In the genomic region with DNA sequence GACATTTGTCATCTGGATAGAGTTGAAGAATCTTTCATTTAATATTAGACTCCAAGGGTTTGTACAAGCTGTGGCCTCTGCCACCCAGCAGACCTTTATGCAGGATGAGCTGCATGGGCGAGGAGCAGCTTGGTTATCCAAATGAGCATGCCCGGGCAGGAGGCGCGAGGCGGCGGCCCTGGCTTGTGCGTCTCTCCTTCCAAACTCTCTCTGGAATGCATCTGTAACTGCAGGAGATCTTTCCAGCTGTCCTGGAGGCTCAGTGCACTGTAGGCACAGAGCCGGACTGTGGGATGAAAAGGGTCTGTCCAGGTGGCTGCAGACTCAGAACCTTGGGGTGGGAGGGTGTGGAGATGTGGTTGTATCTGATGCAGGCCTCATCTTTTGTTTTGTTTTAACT, we compare ENCODE assay signal across 13 mouse cellular contexts. TPM values are rescaled to one million over a fixed set of nuclear protein-coding genes. Genes with fewer than 3 reads are reported as not detected.
DNase-seq lines count a peak whose midpoint lies in the region; ATAC-seq lines count a peak whose summit lies in the region.
"Had no signal": no experiment of that assay in that cellular context is flagged by ENCODE, and none has a peak within 500 bp of the region (broad histone marks: within the 10 kb centered on the region; RNA-seq: fewer than 3 reads in every experiment).

No protein-coding gene starts in this region.

- H3K9me3 ChIP-seq in liver, embryonic 11.5 days (ENCODE audit: control insufficient read depth, low read length) = no peaks in the 10 kb centered on the region
- H3K9me3 ChIP-seq in embryonic facial prominence, embryonic 11.5 days (replicated peaks; ENCODE audit: control insufficient read depth, low read length) = no peaks in the 10 kb centered on the region
- no peaks in the 10 kb centered on the region for H3K9me3 ChIP-seq in liver, embryonic 15.5 days (replicated peaks)
- no peaks in the 10 kb centered on the region for H3K9me3 ChIP-seq in neural tube, embryonic 15.5 days (replicated peaks)

- no peak overlapping the region for H3K27ac ChIP-seq in liver, embryonic 11.5 days (ENCODE audit: low read depth, low read length)
- no peak overlapping the region for H3K27ac ChIP-seq in embryonic facial prominence, embryonic 11.5 days (replicated peaks; ENCODE audit: low read depth, low read length)
- H3K27ac ChIP-seq in liver, embryonic 15.5 days (replicated peaks) = peak overlapping the region; percentile 94
- H3K27ac ChIP-seq in neural tube, embryonic 15.5 days (replicated peaks) = no peak overlapping the region
- H3K27ac ChIP-seq: hindbrain, embryonic 14.5 days had no signal

- WGBS in liver, embryonic 11.5 days = 89% methylated on average over 8 of the region's 8 CpGs
- 46% methylated on average over 8 of the region's 8 CpGs for WGBS in embryonic facial prominence, embryonic 11.5 days
- 90% methylated on average over 8 of the region's 8 CpGs for WGBS in liver, embryonic 15.5 days (ENCODE audit: insufficient replicate concordance)
- 55% methylated on average over 8 of the region's 8 CpGs for WGBS in neural tube, embryonic 15.5 days

- DNase-seq in embryo, embryonic 10 days (ENCODE audit: low spot score) = peak; percentile 42
- DNase-seq in embryo, embryonic 10.5 days (ENCODE audit: low spot score) = no peak
- peak; percentile 23 for DNase-seq in liver
- DNase-seq in liver, embryonic 11.5 days (ENCODE audit: low spot score) = no peak
- DNase-seq in embryonic facial prominence, embryonic 11.5 days (ENCODE audit: low spot score) = no peak
- no peak for DNase-seq in adrenal gland, postnatal 36 days
- DNase-seq: adrenal gland, adult 2 months; cerebellum, adult 11 months; kidney, adult 2 months; lung, postnatal 10 days had no signal

- H3K4me1 ChIP-seq in liver, embryonic 11.5 days (replicated peaks; ENCODE audit: control insufficient read depth, insufficient read depth, low read length) = peaks cover 19% of the 10 kb centered on the region
- no peaks in the 10 kb centered on the region for H3K4me1 ChIP-seq in embryonic facial prominence, embryonic 11.5 days (ENCODE audit: control insufficient read depth, insufficient read depth, low read length)
- H3K4me1 ChIP-seq in liver, embryonic 15.5 days (replicated peaks) = peaks cover 45% of the 10 kb centered on the region
- peaks cover 21% of the 10 kb centered on the region for H3K4me1 ChIP-seq in neural tube, embryonic 15.5 days

- no peak overlapping the region for H3K9ac ChIP-seq in liver, embryonic 11.5 days (ENCODE audit: low read depth, low read length)
- no peak overlapping the region for H3K9ac ChIP-seq in embryonic facial prominence, embryonic 11.5 days (replicated peaks; ENCODE audit: low read length)
- H3K9ac ChIP-seq in liver, embryonic 15.5 days = no peak overlapping the region
- H3K9ac ChIP-seq in neural tube, embryonic 15.5 days (replicated peaks) = no peak overlapping the region
- H3K9ac ChIP-seq: hindbrain, embryonic 14.5 days had no signal

- ATAC-seq in liver, embryonic 11.5 days (replicated peaks; ENCODE audit: low FRiP score) = no peak
- peak; percentile 29; the same call in 1 of the 2 replicates for ATAC-seq in embryonic facial prominence, embryonic 11.5 days (replicated peaks; ENCODE audit: insufficient number of reproducible peaks, low FRiP score, low TSS enrichment, low read depth)
- ATAC-seq in liver, embryonic 15.5 days (ENCODE audit: insufficient read depth) = no peak
- ATAC-seq in neural tube, embryonic 15.5 days (ENCODE audit: low FRiP score) = no peak

- no peak overlapping the region for H3K4me2 ChIP-seq in liver, embryonic 11.5 days
- no peak overlapping the region for H3K4me2 ChIP-seq in embryonic facial prominence, embryonic 11.5 days (ENCODE audit: low read depth, low read length)
- no peak overlapping the region for H3K4me2 ChIP-seq in liver, embryonic 15.5 days
- no peak overlapping the region for H3K4me2 ChIP-seq in neural tube, embryonic 15.5 days
- H3K4me2 ChIP-seq: hindbrain, embryonic 14.5 days had no signal

- no peaks in the 10 kb centered on the region for H3K36me3 ChIP-seq in liver, embryonic 11.5 days (ENCODE audit: control insufficient read depth, insufficient read depth, low read length)
- H3K36me3 ChIP-seq in embryonic facial prominence, embryonic 11.5 days (replicated peaks; ENCODE audit: control insufficient read depth, insufficient read depth, low read depth, low read length) = no peaks in the 10 kb centered on the region
- no peaks in the 10 kb centered on the region for H3K36me3 ChIP-seq in liver, embryonic 15.5 days (replicated peaks)
- no peaks in the 10 kb centered on the region for H3K36me3 ChIP-seq in neural tube, embryonic 15.5 days

- H3K27me3 ChIP-seq in liver, embryonic 11.5 days (replicated peaks; ENCODE audit: control insufficient read depth, insufficient read depth, low read length) = no peaks in the 10 kb centered on the region
- no peaks in the 10 kb centered on the region for H3K27me3 ChIP-seq in embryonic facial prominence, embryonic 11.5 days (ENCODE audit: control insufficient read depth, insufficient read depth, low read length)
- no peaks in the 10 kb centered on the region; the same call in 1 of the 2 replicates for H3K27me3 ChIP-seq in liver, embryonic 15.5 days
- no peaks in the 10 kb centered on the region for H3K27me3 ChIP-seq in neural tube, embryonic 15.5 days (replicated peaks)

- H3K4me3 ChIP-seq in liver, embryonic 11.5 days (ENCODE audit: low read depth, low read length) = no peak overlapping the region
- H3K4me3 ChIP-seq in embryonic facial prominence, embryonic 11.5 days (ENCODE audit: low read depth, low read length) = no peak overlapping the region
- H3K4me3 ChIP-seq in liver, embryonic 15.5 days (replicated peaks) = no peak overlapping the region
- no peak overlapping the region for H3K4me3 ChIP-seq in neural tube, embryonic 15.5 days (replicated peaks)

RNA-seq across cellular contexts. Expression of a gene that starts 27.0 kb away (rescaled TPM):
- 3.2 TPM in 2 replicates for polyA plus RNA-seq in liver, embryonic 11.5 days (2014; fragmentation: Nextera tagmentation; extraction: Ambion mirVana)
- polyA plus RNA-seq in embryonic facial prominence, embryonic 11.5 days (2014; fragmentation: Nextera tagmentation; extraction: Ambion mirVana) = 7.7 and 8.0 TPM in 2 replicates
- polyA plus RNA-seq in liver, embryonic 15.5 days (2015; fragmentation: Nextera tagmentation; extraction: Ambion mirVana) = 0.40 and 0.44 TPM in 2 replicates
- 1.4 and 4.8 TPM in 2 replicates for polyA plus RNA-seq in neural tube, embryonic 15.5 days (2015; fragmentation: Nextera tagmentation; extraction: Ambion mirVana)
- total RNA-seq in adrenal gland, postnatal 36 days (2021) = 10 to 100 TPM; 18.5 to 22.7 TPM

Comparison
In these comparisons a context has a peak if more than half of its experiments do, and no peak if none do; other contexts are left out.
1. DNase-seq: peak in embryo, embryonic 10 days (single experiment) and liver (single experiment); none in embryo, embryonic 10.5 days (single experiment), liver, embryonic 11.5 days (single experiment), embryonic facial prominence, embryonic 11.5 days (single experiment) and adrenal gland, postnatal 36 days (0 of 2).